Mouse (Mus musculus) megakaryocyte, embryonic 14.5 days (primary cell): ENCODE results near the gene Ttc3. TPM values are rescaled to one million over a fixed set of nuclear protein-coding genes. Genes with fewer than 3 reads are reported as not detected.
"Not testable (repeated sequence)": the region's sequence is repeated elsewhere in the genome, so short reads cannot be mapped to it uniquely, and the experiment has no call there.

Experiments used
- H3K27me3 ChIP-seq: replicated peaks from 2 replicates; pipeline ENCODE3; 2012; ENCODE audit warnings: inconsistent platforms
- H3K36me3 ChIP-seq: replicated peaks from 2 replicates; pipeline ENCODE3; 2012; ENCODE audit warnings: low read length, inconsistent platforms, mixed read lengths
- H3K4me1 ChIP-seq: 2 replicates; pipeline ENCODE4 v1.6.1; 2012; ENCODE audit warnings: inconsistent platforms
- H3K4me3 ChIP-seq: replicated peaks from 2 replicates; pipeline ENCODE3; 2012; ENCODE audit warnings: moderate library complexity, mild to moderate bottlenecking, inconsistent platforms
- H3K9me3 ChIP-seq: 2 replicates; pipeline ENCODE4 v1.6.1; 2012; ENCODE audit warnings: inconsistent platforms
- FLI1 ChIP-seq: IDR thresholded peaks from 2 replicates; pipeline ENCODE4 v1.6.1; 2012; ENCODE audit warnings: low read length, inconsistent platforms, mixed read lengths
- GATA1 ChIP-seq: IDR thresholded peaks from 3 replicates; pipeline ENCODE4 v1.6.1; 2012; ENCODE audit warnings: mixed read lengths, low read length, inconsistent platforms, borderline replicate concordance
- polyA plus RNA-seq: library from polyadenylated mRNA; stranded (reverse); fragments of >175 nt; gene quantifications from 2 replicates; pipeline ENCODE4 v1.2.3, GENCODE M21; 2012; ENCODE audit warnings: low replicate concordance; ENCODE audit not compliant: insufficient read depth

Gene Ttc3
- polyA plus RNA-seq, 1 experiment = 2.1 TPM

GRCm38 (mm10) chr16:94454146-94454545 is 83.7 kb downstream of the Ttc3 start:
- no peaks in the 10 kb centered on the region for H3K27me3 ChIP-seq
- peaks cover 99% of the 10 kb centered on the region for H3K36me3 ChIP-seq
- TF ChIP-seq GATA1 (no peak), FLI1 (no peak)
- no peaks in the 10 kb centered on the region for H3K9me3 ChIP-seq
- no peak overlapping the region for H3K4me3 ChIP-seq
- peaks cover 10% of the 10 kb centered on the region for H3K4me1 ChIP-seq

GRCm38 (mm10) chr16:94464067-94464466 is 93.6 kb downstream of the Ttc3 start:
- peaks cover 3% of the 10 kb centered on the region for H3K9me3 ChIP-seq
- H3K27me3 ChIP-seq = no peaks in the 10 kb centered on the region
- H3K4me3 ChIP-seq = no peak overlapping the region
- TF ChIP-seq GATA1 (no peak), FLI1 (no peak)
- peaks cover 30% of the 10 kb centered on the region for H3K4me1 ChIP-seq
- peaks cover 94% of the 10 kb centered on the region for H3K36me3 ChIP-seq

GRCm38 (mm10) chr16:94465900-94466299 is 95.5 kb downstream of the Ttc3 start:
- Histone ChIP-seq H3K4me1 (peaks cover 33% of the 10 kb centered on the region), H3K36me3 (peaks cover 95% of the 10 kb centered on the region), H3K27me3 (no peaks in the 10 kb centered on the region), H3K9me3 (peaks cover 3% of the 10 kb centered on the region), H3K4me3 (peak overlapping the region; percentile 38)
- TF ChIP-seq GATA1 (no peak), FLI1 (no peak)

GRCm38 (mm10) chr16:94466317-94466716 is 95.9 kb downstream of the Ttc3 start:
- peaks cover 33% of the 10 kb centered on the region for H3K4me1 ChIP-seq
- not testable (repeated sequence) for H3K9me3 ChIP-seq, H3K27me3 ChIP-seq, H3K4me3 ChIP-seq
- peaks cover 94% of the 10 kb centered on the region for H3K36me3 ChIP-seq

GRCm38 (mm10) chr16:94467337-94468055 is 97.1 kb downstream of the Ttc3 start:
- Histone ChIP-seq H3K36me3 (peaks cover 91% of the 10 kb centered on the region), H3K4me1 (peaks cover 42% of the 10 kb centered on the region), H3K4me3 (peak overlapping the region; percentile 10), H3K9me3 (no peaks in the 10 kb centered on the region), H3K27me3 (no peaks in the 10 kb centered on the region)
- TF ChIP-seq FLI1 (no peak), GATA1 (no peak)

- Histone ChIP-seq H3K27me3 (no peaks in the 10 kb centered on the region), H3K4me1 (peaks cover 51% of the 10 kb centered on the region), H3K36me3 (peaks cover 90% of the 10 kb centered on the region), H3K9me3 (no peaks in the 10 kb centered on the region), H3K4me3 (no peak overlapping the region)
- no peak for TF ChIP-seq FLI1
- no peak for TF ChIP-seq GATA1
These were observed 98.0 kb downstream of the Ttc3 start for GRCm38 (mm10) chr16:94468391-94468790.

GRCm38 (mm10) chr16:94472515-94472951 is 102.1 kb downstream of the Ttc3 start:
- Histone ChIP-seq H3K4me1 (peaks cover 47% of the 10 kb centered on the region), H3K36me3 (peaks cover 53% of the 10 kb centered on the region), H3K4me3 (no peak overlapping the region), H3K27me3 (no peaks in the 10 kb centered on the region), H3K9me3 (no peaks in the 10 kb centered on the region; the same call in 1 of the 2 replicates)
- TF ChIP-seq FLI1 (no peak), GATA1 (no peak)

GRCm38 (mm10) chr16:94473086-94473822 is 102.8 kb downstream of the Ttc3 start:
- H3K9me3 ChIP-seq = no peaks in the 10 kb centered on the region; the same call in 1 of the 2 replicates
- H3K36me3 ChIP-seq = peaks cover 46% of the 10 kb centered on the region
- H3K27me3 ChIP-seq = no peaks in the 10 kb centered on the region
- H3K4me1 ChIP-seq = peaks cover 40% of the 10 kb centered on the region
- TF ChIP-seq GATA1 = no peak
- no peak for TF ChIP-seq FLI1
- no peak overlapping the region for H3K4me3 ChIP-seq

- Histone ChIP-seq H3K27me3 (no peaks in the 10 kb centered on the region), H3K4me1 (peaks cover 54% of the 10 kb centered on the region), H3K36me3 (peaks cover 2% of the 10 kb centered on the region), H3K4me3 (peak overlapping the region; percentile 43), H3K9me3 (no peaks in the 10 kb centered on the region)
- TF ChIP-seq GATA1 (no peak), FLI1 (no peak)
These were observed 114.5 kb downstream of the Ttc3 start for GRCm38 (mm10) chr16:94484752-94485535.
